Mouse (Mus musculus) embryonic fibroblast, embryonic 13.5 days (primary cell): Measurements from ENCODE around the gene Socs2.

Experiments
- CTCF ChIP-seq: IDR thresholded peaks from 2 replicates; pipeline ENCODE4 v1.5.1; 2011; ENCODE audit warnings: mild to moderate bottlenecking, control low read depth, low read length, moderate library complexity, borderline replicate concordance; ENCODE audit not compliant: insufficient read depth
- POLR2A ChIP-seq: IDR thresholded peaks from 2 replicates; pipeline ENCODE4 v1.6.1; 2011; ENCODE audit warnings: low read depth, mild to moderate bottlenecking, control low read depth, low read length, moderate library complexity

DNA sequence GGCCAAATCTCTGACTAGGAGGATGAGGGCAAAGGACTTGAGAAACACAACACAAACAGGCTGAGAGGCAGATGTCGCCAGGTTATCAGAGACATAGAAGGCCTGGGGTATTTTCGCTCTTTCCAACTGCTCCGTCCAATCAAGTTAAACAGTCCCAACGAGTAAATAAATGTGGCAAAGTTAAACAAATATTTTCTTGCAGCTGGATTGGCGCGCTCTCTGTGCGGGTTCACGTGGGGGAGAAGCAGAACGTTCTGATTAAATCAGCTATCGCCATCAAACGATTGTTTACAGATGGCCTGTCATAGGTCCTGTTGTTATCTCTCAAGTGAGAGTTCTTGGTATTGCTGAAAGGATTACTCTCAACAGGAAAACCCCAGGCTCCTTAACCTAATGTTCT is 22.0 kb upstream of the Socs2 start:
- TF ChIP-seq POLR2A = no peak
- TF ChIP-seq CTCF = no peak
